ENCODE assay signal across 11 mouse cellular contexts in genomic region chr7:111243831-111244230, GRCm38 (mm10).
"Had no signal": no experiment of that assay in that cellular context is flagged by ENCODE, and none has a peak within 500 bp of the region (broad histone marks: within the 10 kb centered on the region; RNA-seq: fewer than 3 reads in every experiment).

No protein-coding gene starts in this region.

- DNase-seq: retina, postnatal 1 day; right cerebral cortex, adult 18-20 months; right cerebral cortex, postnatal 14 days; right cerebral cortex, postnatal 25 days; right cerebral cortex, postnatal 4 days; spleen, adult 18-20 months; thymus, adult 18-20 months; thymus, adult 2 months; thymus, postnatal 14 days; thymus, postnatal 25 days; thymus, postnatal 36 days had no signal
